Mouse (Mus musculus) kidney, embryonic 16.5 days (tissue): ENCODE data around the gene Gm4631. TPM values are rescaled to one million over a fixed set of nuclear protein-coding genes. Genes with fewer than 3 reads are reported as not detected.
"Not testable (repeated sequence)": the region's sequence is repeated elsewhere in the genome, so short reads cannot be mapped to it uniquely, and the experiment has no call there.

Experiments
- ATAC-seq: fragments of 200-750 bp; cut with Nextera tagmentation; 2 replicates; pipeline ENCODE4 v1.8.0; 2017; ENCODE audit warnings: moderate TSS enrichment; ENCODE audit not compliant: low FRiP score, low TSS enrichment
- H3K27ac ChIP-seq: fragments of 300-500 bp; sonication (generic); 2 replicates; pipeline ENCODE4 v1.5.1; 2014; ENCODE audit warnings: low read length
- H3K27me3 ChIP-seq: fragments of 300-500 bp; sonication (generic); 2 replicates; pipeline ENCODE4 v1.6.1; 2014; ENCODE audit warnings: low read length, control low read depth, mixed read lengths; ENCODE audit not compliant: insufficient read depth
- H3K36me3 ChIP-seq: fragments of 300-500 bp; sonication (generic); 2 replicates; pipeline ENCODE4 v1.6.1; 2014; ENCODE audit warnings: low read length, control low read depth, mixed read lengths; ENCODE audit not compliant: insufficient read depth
- H3K4me1 ChIP-seq: fragments of 300-500 bp; sonication (generic); 2 replicates; pipeline ENCODE4 v1.6.1; 2014; ENCODE audit warnings: low read length, control low read depth, mixed read lengths; ENCODE audit not compliant: insufficient read depth
- H3K4me2 ChIP-seq: fragments of 300-500 bp; sonication (generic); replicated peaks from 2 replicates; pipeline ENCODE4 v1.6.1; 2014; ENCODE audit warnings: low read depth, low read length
- H3K4me3 ChIP-seq: fragments of 300-500 bp; sonication (generic); 2 replicates; pipeline ENCODE4 v1.5.1; 2014; ENCODE audit warnings: mild to moderate bottlenecking, low read length
- H3K9ac ChIP-seq: fragments of 300-500 bp; sonication (generic); replicated peaks from 2 replicates; pipeline ENCODE4 v1.6.1; 2014; ENCODE audit warnings: low read length
- H3K9me3 ChIP-seq: fragments of 300-500 bp; sonication (generic); 2 replicates; pipeline ENCODE4 v1.6.1; 2016; ENCODE audit warnings: low read length, control low read depth
- WGBS: fragments of 180-500 bp; shearing (Covaris S2); extraction: QIAGEN DNeasy Blood & Tissue Kit; methylation state at CpG from one replicate; pipeline ENCODE4 v1.1.7; 2014; 5-methylcytosine and 5-hydroxymethylcytosine counted together
- polyA plus RNA-seq: library from polyadenylated mRNA; unstranded; fragments of >200 nt; fragmentation: Nextera tagmentation; extraction: Ambion mirVana; gene quantifications from 2 replicates; pipeline ENCODE4 v1.2.1, GENCODE M21; 2015

The Gm4631 gene
- polyA plus RNA-seq, result 19.7 and 21.8 TPM in 2 replicates

DNA sequence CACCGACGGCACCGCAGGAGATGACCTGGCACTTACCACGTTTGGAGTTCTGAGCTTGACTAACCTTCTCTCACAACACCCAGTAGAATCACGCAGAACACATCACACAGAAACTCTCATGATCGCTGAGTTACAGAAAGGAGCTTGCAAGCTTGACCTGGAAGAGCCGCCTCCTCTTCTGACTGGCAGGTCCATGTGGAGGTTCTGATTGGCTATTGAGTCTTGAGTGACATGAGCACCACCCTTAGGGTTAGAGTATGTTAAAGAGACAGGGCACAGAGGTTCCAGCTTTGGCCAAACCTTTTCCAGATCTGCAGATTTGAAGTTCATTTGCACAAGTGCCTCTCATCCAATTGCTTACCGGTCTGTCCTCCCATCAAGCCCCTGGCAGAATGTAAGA is at the start of gene Gm4631:
Gene Gm4631 (minus strand): TSS at position 101 of the 400 bp plus-strand sequence.
- WGBS, result no CpG with 5 or more reads among the region's 8 CpGs
- H3K9me3 ChIP-seq, H3K27ac ChIP-seq, H3K4me3 ChIP-seq, H3K4me1 ChIP-seq, H3K36me3 ChIP-seq, H3K9ac ChIP-seq, H3K4me2 ChIP-seq, H3K27me3 ChIP-seq, ATAC-seq: not testable (repeated sequence)

GRCm38 (mm10) chr2:175372136-175372535 is 34.1 kb upstream of the Gm4631 start, which contains the start of gene Zfp968:
Gene Zfp968, plus strand, starts transcription at chr2:175372436.
- H3K9me3 ChIP-seq, H3K4me3 ChIP-seq, H3K36me3 ChIP-seq, H3K27me3 ChIP-seq, H3K4me2 ChIP-seq, ATAC-seq, H3K27ac ChIP-seq, H3K4me1 ChIP-seq, H3K9ac ChIP-seq: not testable (repeated sequence)
- no CpG with 5 or more reads among the region's 6 CpGs for WGBS

DNA sequence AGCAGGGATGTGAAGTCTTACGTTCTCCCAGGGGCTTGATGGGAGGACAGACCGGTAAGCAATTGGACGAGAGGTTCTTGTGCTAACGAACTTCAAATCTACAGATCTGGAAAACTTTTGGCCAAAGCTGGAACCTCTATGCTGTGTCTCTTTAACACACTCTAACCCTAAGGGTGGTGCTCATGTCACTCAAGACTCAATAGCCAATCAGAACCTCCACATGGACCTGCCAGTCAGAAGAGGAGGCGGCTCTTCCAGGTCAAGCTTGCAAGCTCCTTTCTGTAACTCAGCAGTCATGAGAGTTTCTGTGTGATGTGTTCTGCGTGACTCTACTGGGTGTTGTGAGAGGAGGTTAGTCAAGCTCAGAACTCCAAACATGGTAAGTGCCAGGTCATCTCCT is 63.2 kb downstream of the Gm4631 start, which contains the start of gene Gm14440:
Gene Gm14440 (plus strand): TSS at position 301 of the 400 bp plus-strand sequence.
- not testable (repeated sequence) for H3K36me3 ChIP-seq, H3K4me3 ChIP-seq, H3K4me1 ChIP-seq, H3K9ac ChIP-seq, H3K27ac ChIP-seq, H3K9me3 ChIP-seq, H3K27me3 ChIP-seq, H3K4me2 ChIP-seq, ATAC-seq
- WGBS, result no CpG with 5 or more reads among the region's 6 CpGs

Other genes starting within 250 kb of the Gm4631 start
- 7.3 and 10.7 TPM in 2 replicates for gene Gm14399, start 196.2 kb downstream of the Gm4631 start, polyA plus RNA-seq
- gene Gm14443, start 162.3 kb downstream of the Gm4631 start, polyA plus RNA-seq, result 0.63 and 1.2 TPM in 2 replicates
- gene Gm14391, start 131.3 kb downstream of the Gm4631 start, polyA plus RNA-seq, result 5.6 and 8.1 TPM in 2 replicates
- gene Gm14440, start 63.1 kb downstream of the Gm4631 start, polyA plus RNA-seq, result 4.7 and 5.2 TPM in 2 replicates
- gene Zfp968, start 34.2 kb upstream of the Gm4631 start, polyA plus RNA-seq, result 6.1 and 6.7 TPM in 2 replicates
- 9.9 and 21.1 TPM in 2 replicates for gene Gm4724, start 97.6 kb upstream of the Gm4631 start, polyA plus RNA-seq
- 5.7 and 7.4 TPM in 2 replicates for gene Zfp965, start 131.8 kb upstream of the Gm4631 start, polyA plus RNA-seq